Mouse (Mus musculus) CD4-positive, CD25-positive, alpha-beta regulatory T cell, adult 4 months (primary cell): Measurements from ENCODE around the gene AA986860. TPM values are rescaled to one million over a fixed set of nuclear protein-coding genes. Genes with fewer than 3 reads are reported as not detected.

Experiments
- ATAC-seq: one replicate; pipeline ENCODE4 v1.8.0; 2017
- polyA plus RNA-seq, 2 experiments: library from polyadenylated mRNA; unstranded; fragments of 100-300 nt; shearing (Covaris generic); gene quantifications; one replicate each; pipeline ENCODE4 v1.2.1; 2017

Gene AA986860
- polyA plus RNA-seq, 2 experiments from 2014 or later = 0.15 TPM; not detected in 1

DNA sequence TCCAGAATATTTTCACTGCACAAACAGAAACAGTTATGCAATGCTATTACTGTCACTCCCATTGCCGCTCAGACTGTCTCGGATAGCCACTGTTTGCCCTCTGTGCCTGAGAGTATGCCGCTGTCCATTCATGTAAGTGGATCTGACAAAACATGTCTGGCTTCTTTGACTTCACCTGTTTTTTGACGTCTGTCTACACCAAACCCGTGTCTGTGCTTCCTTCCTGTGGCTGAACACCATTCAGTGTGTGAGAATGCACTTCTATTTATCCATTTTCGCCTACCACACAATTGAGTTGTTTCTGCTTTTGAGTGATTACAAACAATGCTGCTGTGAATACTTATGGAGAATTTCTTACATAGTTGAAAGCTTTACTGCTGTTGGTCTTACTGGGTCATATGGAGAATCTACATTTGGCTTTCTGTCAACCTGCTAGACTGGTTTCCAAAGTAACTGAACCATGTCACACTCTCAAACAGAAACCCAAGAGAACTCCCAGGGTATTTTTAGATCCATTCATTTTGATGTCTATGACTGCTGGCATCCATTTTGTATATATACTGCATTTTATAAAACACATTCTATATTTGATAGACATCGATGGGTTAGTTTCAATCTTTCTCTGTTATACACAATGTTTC, 44.0 kb downstream of the AA986860 start:
- ATAC-seq = no peak

- ATAC-seq = no peak
Observed at GRCm38 (mm10) chr1:130776645-130777044, 44.9 kb downstream of the AA986860 start.

GRCm38 (mm10) chr1:130779867-130780266, 48.1 kb downstream of the AA986860 start:
- no peak for ATAC-seq

- ATAC-seq = peak; percentile 67
Observed at GRCm38 (mm10) chr1:130784054-130784453, 52.3 kb downstream of the AA986860 start.

- no peak for ATAC-seq
Observed at GRCm38 (mm10) chr1:130787001-130787400, 55.2 kb downstream of the AA986860 start.

DNA sequence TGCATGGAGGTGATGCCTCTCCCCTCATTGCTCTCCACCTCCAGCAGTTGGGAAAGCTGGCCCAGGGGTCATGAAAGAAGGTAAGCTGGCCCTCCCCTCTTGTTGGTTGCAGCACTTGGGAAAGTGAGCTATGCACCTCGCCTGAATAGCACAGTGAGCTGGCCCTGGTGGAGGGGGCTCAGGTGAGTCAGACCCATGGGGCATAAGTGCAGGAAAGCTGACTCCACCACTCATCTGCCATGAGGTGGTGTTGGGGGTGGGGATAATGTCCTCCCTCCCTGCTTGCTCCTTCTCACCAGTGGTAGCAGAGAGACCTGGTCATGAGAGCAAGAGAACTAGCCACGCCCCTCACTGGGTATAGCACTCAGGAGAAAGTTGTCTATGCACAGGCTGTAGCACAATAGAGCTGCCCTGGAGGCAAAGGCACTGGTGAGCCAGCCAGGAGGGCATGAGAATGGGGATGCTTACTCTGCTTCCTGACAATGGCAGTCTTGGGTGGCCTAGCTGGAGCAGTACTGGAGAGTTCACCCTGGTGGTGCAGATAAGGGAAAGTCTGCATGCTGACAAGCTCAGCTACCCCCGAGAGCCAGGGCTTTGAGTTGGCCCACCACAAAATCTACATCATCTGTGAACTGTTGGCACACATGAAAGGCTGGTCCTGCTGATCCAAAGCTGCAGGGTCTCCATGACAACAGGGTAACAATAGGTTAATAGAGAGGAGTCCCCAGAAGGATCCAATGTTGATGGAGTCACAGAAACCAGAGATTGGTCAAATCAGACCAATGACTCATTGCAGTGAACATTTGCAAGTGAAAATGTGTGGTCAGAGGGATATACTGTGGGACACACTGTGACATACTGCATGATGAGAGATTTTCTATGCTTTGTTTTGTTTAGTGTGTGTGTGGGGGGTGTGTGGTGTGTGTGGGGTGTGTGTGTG, 58.0 kb downstream of the AA986860 start:
- ATAC-seq = no peak

Other genes starting within 250 kb of the AA986860 start
- gene Zp3r, start 102.4 kb upstream of the AA986860 start, polyA plus RNA-seq = not detected
- gene C4bp, start 70.3 kb upstream of the AA986860 start, polyA plus RNA-seq = not detected
- gene Gm29427, start 16.2 kb upstream of the AA986860 start, polyA plus RNA-seq = not detected
- gene Yod1, start 14.6 kb upstream of the AA986860 start, polyA plus RNA-seq = 10 to 100 TPM; 20.7 to 21.8 TPM
- 1 to 10 TPM; 2.2 to 5.2 TPM for gene Pfkfb2, start 2.7 kb upstream of the AA986860 start, polyA plus RNA-seq
- under 1 TPM; 0.43 to 0.71 TPM for gene Fcamr, start 68.9 kb downstream of the AA986860 start, polyA plus RNA-seq
- under 1 TPM in 1 of 2 experiments, not detected in 1; 0.98 TPM for gene Pigr, start 94.7 kb downstream of the AA986860 start, polyA plus RNA-seq
- 1 to 10 TPM; 2.0 to 4.4 TPM for gene Fcmr, start 133.7 kb downstream of the AA986860 start, polyA plus RNA-seq
- gene Il24, start 155.5 kb downstream of the AA986860 start, polyA plus RNA-seq = not detected
- not detected for gene Il20, start 179.5 kb downstream of the AA986860 start, polyA plus RNA-seq
- not detected for gene Il19, start 208.1 kb downstream of the AA986860 start, polyA plus RNA-seq